Mouse (Mus musculus): ENCODE results near the gene Aldh18a1. TPM values are rescaled to one million over a fixed set of nuclear protein-coding genes. Genes with fewer than 3 reads are reported as not detected.

Aldh18a1 gene
- polyA plus RNA-seq, 1 experiment from 2014 or later: 60.4 TPM

DNA sequence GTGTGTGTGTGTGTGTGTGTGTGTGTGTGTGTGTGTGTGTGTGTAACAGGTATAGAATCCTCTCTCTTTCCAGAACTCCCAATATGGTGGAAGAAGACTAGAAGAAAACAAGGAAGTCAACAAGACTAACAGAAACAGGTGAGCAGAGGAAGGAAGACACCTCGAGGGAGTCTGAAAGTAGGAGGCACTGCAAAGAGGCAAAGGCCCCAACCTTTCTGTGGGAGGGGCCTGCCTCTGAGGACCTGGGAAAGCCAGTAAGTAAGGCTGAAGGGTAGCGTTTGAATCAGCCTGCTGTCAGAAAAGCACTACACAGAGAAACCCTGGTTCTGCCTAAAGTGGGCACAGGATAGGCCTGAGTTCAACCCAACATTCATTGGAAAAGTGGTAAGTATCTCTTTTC lies 79.4 kb downstream of the Aldh18a1 start:
- no peak for ATAC-seq (ENCODE audit: low FRiP score, low TSS enrichment)
- no peak overlapping the region for H3K4me3 ChIP-seq (ENCODE audit: low read length)
- peaks cover 4% of the 10 kb centered on the region; the same call in 1 of the 2 replicates for H3K9me3 ChIP-seq (ENCODE audit: low read length)
- no peaks in the 10 kb centered on the region for H3K27me3 ChIP-seq (ENCODE audit: insufficient read depth, low read length)
- H3K27ac ChIP-seq (ENCODE audit: low read length): no peak overlapping the region
- no peak overlapping the region for H3K4me2 ChIP-seq (replicated peaks; ENCODE audit: low read depth, low read length)
- peaks cover 26% of the 10 kb centered on the region for H3K4me1 ChIP-seq (ENCODE audit: insufficient read depth, low read length)
- H3K36me3 ChIP-seq (ENCODE audit: insufficient read depth, low read length): no peaks in the 10 kb centered on the region
- 52% methylated on average over 2 of the region's 2 CpGs for WGBS
- no peak overlapping the region for H3K9ac ChIP-seq (replicated peaks; ENCODE audit: low read length)

DNA sequence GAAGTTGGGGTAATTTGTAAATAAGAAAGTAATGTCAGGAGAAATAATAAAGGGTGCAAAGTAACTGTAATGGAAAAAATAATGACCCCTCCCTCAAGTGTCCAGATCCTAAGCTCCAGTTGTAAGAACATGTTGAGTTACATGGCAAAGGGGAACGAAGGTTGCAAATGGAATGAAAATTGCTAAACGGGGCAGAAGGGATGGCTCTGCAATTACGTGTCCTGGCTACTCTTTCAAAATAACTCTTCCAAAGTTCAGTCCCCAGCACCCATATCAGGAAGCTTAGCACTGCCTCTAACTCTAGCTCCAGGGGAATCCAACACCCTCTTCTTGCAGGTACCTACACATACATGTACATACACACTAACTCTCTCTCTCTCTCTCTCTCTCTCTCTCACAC lies 81.3 kb downstream of the Aldh18a1 start:
- Histone ChIP-seq H3K27ac (ENCODE audit: low read length) (no peak overlapping the region), H3K9me3 (ENCODE audit: low read length) (peaks cover 4% of the 10 kb centered on the region; the same call in 1 of the 2 replicates), H3K27me3 (ENCODE audit: insufficient read depth, low read length) (no peaks in the 10 kb centered on the region), H3K4me2 (replicated peaks; ENCODE audit: low read depth, low read length) (no peak overlapping the region), H3K36me3 (ENCODE audit: insufficient read depth, low read length) (no peaks in the 10 kb centered on the region), H3K4me3 (ENCODE audit: low read length) (no peak overlapping the region), H3K9ac (replicated peaks; ENCODE audit: low read length) (no peak overlapping the region), H3K4me1 (ENCODE audit: insufficient read depth, low read length) (peaks cover 20% of the 10 kb centered on the region)
- 91% methylated on average over 3 of the region's 3 CpGs for WGBS
- ATAC-seq (ENCODE audit: low FRiP score, low TSS enrichment): no peak

DNA sequence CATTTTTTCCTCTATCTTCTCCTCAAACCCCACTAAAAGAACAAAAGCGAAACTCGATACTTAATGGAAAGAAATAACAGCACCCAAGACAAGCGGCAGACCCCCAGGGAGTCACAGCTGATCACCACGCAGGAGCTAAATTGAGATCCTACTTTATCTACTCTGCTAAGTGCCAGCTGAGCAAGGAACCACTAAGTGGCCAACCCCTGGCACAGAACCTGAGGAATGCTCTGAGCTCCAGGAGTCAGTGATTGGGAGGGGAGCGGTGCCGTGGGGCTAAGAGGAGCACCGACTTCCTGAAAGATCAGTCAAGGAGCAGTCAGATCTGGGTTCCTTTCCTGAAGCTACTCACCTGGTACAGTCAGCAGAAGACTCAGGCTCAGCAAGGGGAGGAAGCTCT lies 83.9 kb downstream of the Aldh18a1 start:
- Histone ChIP-seq H3K4me2 (replicated peaks; ENCODE audit: low read depth, low read length) (no peak overlapping the region), H3K27me3 (ENCODE audit: insufficient read depth, low read length) (no peaks in the 10 kb centered on the region), H3K9ac (replicated peaks; ENCODE audit: low read length) (no peak overlapping the region), H3K27ac (ENCODE audit: low read length) (no peak overlapping the region), H3K36me3 (ENCODE audit: insufficient read depth, low read length) (no peaks in the 10 kb centered on the region), H3K4me1 (ENCODE audit: insufficient read depth, low read length) (peaks cover 9% of the 10 kb centered on the region), H3K4me3 (ENCODE audit: low read length) (no peak overlapping the region), H3K9me3 (ENCODE audit: low read length) (peaks cover 4% of the 10 kb centered on the region; the same call in 1 of the 2 replicates)
- 79% methylated on average over 7 of the region's 7 CpGs for whole genome bisulfite sequencing
- no peak for ATAC-seq (ENCODE audit: low FRiP score, low TSS enrichment)

Other genes with a start within 250 kb of the Aldh18a1 start
- gene Sorbs1, start 74.7 kb downstream of the Aldh18a1 start, polyA plus RNA-seq (2015; fragmentation: Nextera tagmentation; extraction: Ambion mirVana): 60.1 and 63.1 TPM in 2 replicates
- gene Tctn3, start 23.8 kb upstream of the Aldh18a1 start, polyA plus RNA-seq (2015; fragmentation: Nextera tagmentation; extraction: Ambion mirVana): 11.5 and 12.2 TPM in 2 replicates
- gene Entpd1, start 23.9 kb upstream of the Aldh18a1 start, polyA plus RNA-seq (2015; fragmentation: Nextera tagmentation; extraction: Ambion mirVana): 6.6 and 8.9 TPM in 2 replicates
- gene Cc2d2b, start 160.3 kb upstream of the Aldh18a1 start, polyA plus RNA-seq (2015; fragmentation: Nextera tagmentation; extraction: Ambion mirVana): 0.04 TPM in 1 of 2 replicates, not detected in the other
- gene Ccnj, start 242.8 kb upstream of the Aldh18a1 start, polyA plus RNA-seq (2015; fragmentation: Nextera tagmentation; extraction: Ambion mirVana): 14.3 and 14.4 TPM in 2 replicates

All from kidney, embryonic 16.5 days (tissue).